Mouse (Mus musculus): ENCODE measurements around the gene Krt36. TPM values are rescaled to one million over a fixed set of nuclear protein-coding genes. Genes with fewer than 3 reads are reported as not detected.
A peak's percentile ranks its signal among the peaks of the same experiment; 100 is the strongest.

Krt36 gene
- polyA plus RNA-seq, 1 experiment from 2014 or later, result not detected

DNA sequence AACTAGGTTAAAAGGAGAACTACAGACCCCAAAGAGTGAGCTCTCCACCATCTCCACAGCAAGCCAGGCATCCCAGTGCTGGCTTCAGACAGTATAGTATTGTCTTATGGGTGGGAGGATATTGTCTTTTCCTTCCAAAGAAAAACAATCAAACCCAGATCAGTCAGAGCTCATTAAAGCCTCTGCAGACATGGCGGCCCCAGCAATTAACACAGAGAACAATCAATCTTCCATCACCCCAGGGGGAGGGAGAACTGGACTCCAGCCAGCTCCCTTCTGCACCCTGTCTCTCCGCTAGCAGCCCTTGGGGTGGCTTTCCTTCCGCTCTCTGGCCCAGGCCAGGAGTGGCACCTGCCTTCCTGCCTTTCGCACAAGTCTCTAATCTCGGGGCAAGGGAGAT lies 32.3 kb upstream of the Krt36 start:
- H3K9ac ChIP-seq (ENCODE audit: low read depth, low read length), result no peak overlapping the region
- no peaks in the 10 kb centered on the region for H3K36me3 ChIP-seq (ENCODE audit: control insufficient read depth, insufficient read depth, low read length)
- no peak for ATAC-seq (replicated peaks; ENCODE audit: insufficient number of reproducible peaks, low FRiP score, low TSS enrichment)
- no peak overlapping the region for H3K4me3 ChIP-seq (ENCODE audit: low read depth, low read length)
- no peak overlapping the region for H3K27ac ChIP-seq (ENCODE audit: low read depth, low read length)
- no peaks in the 10 kb centered on the region for H3K9me3 ChIP-seq (replicated peaks; ENCODE audit: control insufficient read depth, low read length)
- H3K4me2 ChIP-seq, result no peak overlapping the region
- WGBS (ENCODE audit: insufficient replicate concordance), result 50% methylated on average over 5 of the region's 5 CpGs
- H3K27me3 ChIP-seq (ENCODE audit: control insufficient read depth, insufficient read depth, low read length), result no peaks in the 10 kb centered on the region; the same call in 1 of the 2 replicates
- peaks cover 5% of the 10 kb centered on the region; the same call in 1 of the 2 replicates for H3K4me1 ChIP-seq (ENCODE audit: control insufficient read depth, insufficient read depth, low read length)

DNA sequence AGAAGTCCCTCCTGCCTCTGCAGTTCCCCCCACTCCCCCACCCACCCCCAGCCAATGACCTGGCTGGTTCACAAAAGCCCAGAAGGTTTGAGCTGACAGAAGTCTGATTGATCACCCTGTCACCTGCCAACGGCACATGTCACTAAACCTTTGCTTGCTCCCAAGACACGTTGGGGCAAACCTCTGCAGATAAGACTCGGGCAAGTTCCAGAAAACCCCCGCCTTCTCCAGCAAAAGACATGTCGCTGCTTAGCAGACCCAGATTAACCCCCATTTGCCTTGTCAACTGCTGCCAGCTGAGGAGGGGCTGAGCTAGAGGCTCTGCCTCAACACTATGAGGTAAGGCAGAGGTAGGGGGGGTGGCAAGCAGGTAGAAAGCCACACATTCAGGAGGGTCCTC lies 31.1 kb upstream of the Krt36 start:
- H3K9ac ChIP-seq (ENCODE audit: low read depth, low read length), result 0 out of 2 replicates have a peak overlapping the region, but pooled peaks have one; percentile 18
- no peak for ATAC-seq (replicated peaks; ENCODE audit: insufficient number of reproducible peaks, low FRiP score, low TSS enrichment)
- no peaks in the 10 kb centered on the region for H3K9me3 ChIP-seq (replicated peaks; ENCODE audit: control insufficient read depth, low read length)
- H3K36me3 ChIP-seq (ENCODE audit: control insufficient read depth, insufficient read depth, low read length), result no peaks in the 10 kb centered on the region
- no peak overlapping the region for H3K4me2 ChIP-seq
- H3K4me1 ChIP-seq (ENCODE audit: control insufficient read depth, insufficient read depth, low read length), result peaks cover 5% of the 10 kb centered on the region; the same call in 1 of the 2 replicates
- H3K27me3 ChIP-seq (ENCODE audit: control insufficient read depth, insufficient read depth, low read length), result no peaks in the 10 kb centered on the region; the same call in 1 of the 2 replicates
- whole genome bisulfite sequencing (ENCODE audit: insufficient replicate concordance), result 13% methylated on average over 5 of the region's 5 CpGs
- no peak overlapping the region for H3K4me3 ChIP-seq (ENCODE audit: low read depth, low read length)
- no peak overlapping the region for H3K27ac ChIP-seq (ENCODE audit: low read depth, low read length)

DNA sequence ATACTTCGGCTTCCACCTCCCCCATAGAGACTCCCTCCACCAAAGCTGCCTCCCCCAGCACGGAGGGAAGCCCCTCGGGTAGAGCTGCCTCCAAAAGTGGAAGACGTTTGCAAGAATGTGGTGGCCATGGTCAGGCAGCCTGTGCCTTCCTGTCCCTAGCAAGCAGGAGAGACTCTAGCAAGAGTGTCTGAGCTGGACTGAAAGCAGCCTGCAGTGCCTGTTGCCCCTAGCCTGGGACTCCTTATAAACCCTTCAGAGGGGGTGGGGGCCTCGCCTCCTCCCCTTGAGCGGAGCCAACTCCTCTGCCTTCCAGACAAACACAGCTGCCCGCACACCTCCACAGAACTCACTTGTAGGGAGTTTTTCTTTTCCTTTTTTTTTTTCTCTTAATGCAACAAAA lies 30.3 kb upstream of the Krt36 start, which contains the start of gene Krt15:
TSS of gene Krt15 (minus strand) at position 198 of the 400 bp plus-strand sequence.
- H3K4me1 ChIP-seq (ENCODE audit: control insufficient read depth, insufficient read depth, low read length), result peaks cover 5% of the 10 kb centered on the region; the same call in 1 of the 2 replicates
- H3K9ac ChIP-seq (ENCODE audit: low read depth, low read length), result 0 out of 2 replicates have a peak within 1 kb of the TSS, but pooled peaks have one; percentile 18
- H3K36me3 ChIP-seq (ENCODE audit: control insufficient read depth, insufficient read depth, low read length), result no peaks in the 10 kb centered on the region
- WGBS (ENCODE audit: insufficient replicate concordance), result 53% methylated on average over 7 of the region's 7 CpGs
- ATAC-seq (replicated peaks; ENCODE audit: insufficient number of reproducible peaks, low FRiP score, low TSS enrichment), result no peak
- no peak within 1 kb of the TSS for H3K4me3 ChIP-seq (ENCODE audit: low read depth, low read length)
- no peak within 1 kb of the TSS for H3K4me2 ChIP-seq
- no peaks in the 10 kb centered on the region; the same call in 1 of the 2 replicates for H3K27me3 ChIP-seq (ENCODE audit: control insufficient read depth, insufficient read depth, low read length)
- H3K27ac ChIP-seq (ENCODE audit: low read depth, low read length), result no peak within 1 kb of the TSS
- no peaks in the 10 kb centered on the region for H3K9me3 ChIP-seq (replicated peaks; ENCODE audit: control insufficient read depth, low read length)

DNA sequence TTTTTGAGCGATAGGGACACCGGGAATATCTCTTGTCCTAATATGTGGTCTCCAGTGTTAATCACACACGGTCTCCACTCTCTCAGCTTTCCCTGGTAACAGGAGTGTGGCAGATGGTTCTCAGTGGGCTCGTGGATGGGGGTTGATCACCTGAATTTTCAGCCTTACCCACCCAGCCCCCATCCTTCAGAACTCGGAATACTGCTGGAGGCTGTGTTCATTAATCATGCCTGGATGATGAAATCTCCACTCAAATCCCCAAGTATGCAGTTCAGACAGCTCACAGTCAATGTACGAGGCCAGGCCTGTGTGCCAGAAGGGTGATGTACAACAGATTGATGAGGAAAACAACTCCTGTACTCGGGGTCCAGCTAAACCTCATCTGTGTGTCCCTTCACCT lies 19.5 kb upstream of the Krt36 start:
- H3K27me3 ChIP-seq (ENCODE audit: control insufficient read depth, insufficient read depth, low read length), result no peaks in the 10 kb centered on the region
- WGBS (ENCODE audit: insufficient replicate concordance), result 70% methylated on average over 7 of the region's 7 CpGs
- no peaks in the 10 kb centered on the region for H3K36me3 ChIP-seq (ENCODE audit: control insufficient read depth, insufficient read depth, low read length)
- no peak overlapping the region for H3K4me2 ChIP-seq
- peaks cover 5% of the 10 kb centered on the region; the same call in 1 of the 2 replicates for H3K4me1 ChIP-seq (ENCODE audit: control insufficient read depth, insufficient read depth, low read length)
- H3K9me3 ChIP-seq (replicated peaks; ENCODE audit: control insufficient read depth, low read length), result no peaks in the 10 kb centered on the region
- no peak overlapping the region for H3K9ac ChIP-seq (ENCODE audit: low read depth, low read length)
- no peak for ATAC-seq (replicated peaks; ENCODE audit: insufficient number of reproducible peaks, low FRiP score, low TSS enrichment)
- no peak overlapping the region for H3K27ac ChIP-seq (ENCODE audit: low read depth, low read length)
- H3K4me3 ChIP-seq (ENCODE audit: low read depth, low read length), result no peak overlapping the region

DNA sequence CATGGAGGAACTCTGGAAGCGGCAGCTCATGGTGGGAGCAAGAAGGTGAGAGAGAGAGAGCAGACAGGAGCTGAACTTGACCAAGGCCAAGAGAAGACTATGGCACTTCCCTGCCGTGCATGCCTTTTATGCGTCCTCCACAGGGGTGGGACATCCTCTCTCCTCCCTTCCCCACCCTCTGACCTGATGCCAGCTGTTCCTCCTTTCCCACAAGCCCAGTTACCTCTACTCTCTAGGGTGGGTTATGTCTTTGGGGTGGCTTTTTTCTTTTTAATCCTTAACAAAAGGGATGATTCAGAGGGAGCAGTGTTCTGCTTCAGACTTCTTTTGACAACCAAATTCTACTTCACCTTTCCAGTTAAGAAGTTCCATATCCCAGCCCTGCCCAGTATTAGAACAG lies 16.0 kb upstream of the Krt36 start, which contains the start of gene Krt13:
TSS of gene Krt13 (minus strand) at position 101 of the 400 bp plus-strand sequence.
- 71% methylated on average over 3 of the region's 3 CpGs for WGBS (ENCODE audit: insufficient replicate concordance)
- Histone ChIP-seq H3K36me3 (ENCODE audit: control insufficient read depth, insufficient read depth, low read length) (no peaks in the 10 kb centered on the region), H3K9me3 (replicated peaks; ENCODE audit: control insufficient read depth, low read length) (no peaks in the 10 kb centered on the region), H3K4me2 (no peak within 1 kb of the TSS), H3K4me1 (ENCODE audit: control insufficient read depth, insufficient read depth, low read length) (peaks cover 5% of the 10 kb centered on the region; the same call in 1 of the 2 replicates), H3K27ac (ENCODE audit: low read depth, low read length) (no peak within 1 kb of the TSS), H3K9ac (ENCODE audit: low read depth, low read length) (no peak within 1 kb of the TSS), H3K4me3 (ENCODE audit: low read depth, low read length) (no peak within 1 kb of the TSS), H3K27me3 (ENCODE audit: control insufficient read depth, insufficient read depth, low read length) (0 out of 2 replicates have a peak, but pooled peaks cover 2% of the 10 kb centered on the region)
- ATAC-seq (replicated peaks; ENCODE audit: insufficient number of reproducible peaks, low FRiP score, low TSS enrichment), result no peak

DNA sequence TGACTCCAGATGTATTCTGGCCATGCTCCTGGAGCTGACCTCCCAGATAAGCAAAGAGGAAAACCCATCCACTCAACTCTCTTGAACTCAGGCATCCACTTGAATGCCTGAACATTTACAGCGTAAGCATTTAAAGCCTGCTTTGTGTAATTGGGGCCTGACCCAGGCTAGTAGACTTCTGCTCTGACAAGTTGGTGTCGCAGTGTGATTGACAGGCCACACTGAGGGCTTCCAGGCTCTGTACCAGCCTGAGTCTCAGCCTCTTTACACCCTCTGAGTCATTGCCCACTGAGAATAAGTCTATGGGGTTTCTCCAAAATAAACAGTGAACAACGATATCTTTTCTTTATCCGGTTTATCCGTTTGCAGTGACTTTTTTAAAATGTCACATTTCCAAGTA lies 14.9 kb upstream of the Krt36 start:
- Histone ChIP-seq H3K9ac (ENCODE audit: low read depth, low read length) (no peak overlapping the region), H3K4me3 (ENCODE audit: low read depth, low read length) (no peak overlapping the region), H3K36me3 (ENCODE audit: control insufficient read depth, insufficient read depth, low read length) (no peaks in the 10 kb centered on the region), H3K9me3 (replicated peaks; ENCODE audit: control insufficient read depth, low read length) (no peaks in the 10 kb centered on the region), H3K27me3 (ENCODE audit: control insufficient read depth, insufficient read depth, low read length) (0 out of 2 replicates have a peak, but pooled peaks cover 3% of the 10 kb centered on the region), H3K4me2 (no peak overlapping the region), H3K27ac (ENCODE audit: low read depth, low read length) (no peak overlapping the region), H3K4me1 (ENCODE audit: control insufficient read depth, insufficient read depth, low read length) (0 out of 2 replicates have a peak, but pooled peaks cover 3% of the 10 kb centered on the region)
- 52% methylated on average over 5 of the region's 5 CpGs for WGBS (ENCODE audit: insufficient replicate concordance)
- no peak for ATAC-seq (replicated peaks; ENCODE audit: insufficient number of reproducible peaks, low FRiP score, low TSS enrichment)

DNA sequence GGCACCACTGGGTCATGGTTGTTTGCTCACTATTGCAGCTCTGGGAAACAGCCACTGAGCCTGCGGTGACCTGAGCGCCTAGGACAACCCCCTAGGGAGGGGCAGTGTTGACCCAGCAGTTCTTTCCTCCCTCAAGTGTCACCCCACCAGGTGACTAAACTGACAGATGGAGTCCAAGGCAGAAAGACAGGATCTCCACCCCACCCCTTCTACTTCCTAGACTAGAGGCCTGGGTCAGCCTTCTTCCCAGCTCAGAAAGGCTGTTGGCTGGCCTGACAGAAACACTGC lies 8.3 kb upstream of the Krt36 start:
- WGBS (ENCODE audit: insufficient replicate concordance), result 63% methylated on average over 2 of the region's 2 CpGs
- Histone ChIP-seq H3K9me3 (replicated peaks; ENCODE audit: control insufficient read depth, low read length) (no peaks in the 10 kb centered on the region), H3K4me2 (no peak overlapping the region), H3K27me3 (ENCODE audit: control insufficient read depth, insufficient read depth, low read length) (0 out of 2 replicates have a peak, but pooled peaks cover 3% of the 10 kb centered on the region), H3K4me3 (ENCODE audit: low read depth, low read length) (no peak overlapping the region), H3K36me3 (ENCODE audit: control insufficient read depth, insufficient read depth, low read length) (no peaks in the 10 kb centered on the region), H3K4me1 (ENCODE audit: control insufficient read depth, insufficient read depth, low read length) (no peaks in the 10 kb centered on the region), H3K9ac (ENCODE audit: low read depth, low read length) (no peak overlapping the region), H3K27ac (ENCODE audit: low read depth, low read length) (no peak overlapping the region)
- no peak for ATAC-seq (replicated peaks; ENCODE audit: insufficient number of reproducible peaks, low FRiP score, low TSS enrichment)

DNA sequence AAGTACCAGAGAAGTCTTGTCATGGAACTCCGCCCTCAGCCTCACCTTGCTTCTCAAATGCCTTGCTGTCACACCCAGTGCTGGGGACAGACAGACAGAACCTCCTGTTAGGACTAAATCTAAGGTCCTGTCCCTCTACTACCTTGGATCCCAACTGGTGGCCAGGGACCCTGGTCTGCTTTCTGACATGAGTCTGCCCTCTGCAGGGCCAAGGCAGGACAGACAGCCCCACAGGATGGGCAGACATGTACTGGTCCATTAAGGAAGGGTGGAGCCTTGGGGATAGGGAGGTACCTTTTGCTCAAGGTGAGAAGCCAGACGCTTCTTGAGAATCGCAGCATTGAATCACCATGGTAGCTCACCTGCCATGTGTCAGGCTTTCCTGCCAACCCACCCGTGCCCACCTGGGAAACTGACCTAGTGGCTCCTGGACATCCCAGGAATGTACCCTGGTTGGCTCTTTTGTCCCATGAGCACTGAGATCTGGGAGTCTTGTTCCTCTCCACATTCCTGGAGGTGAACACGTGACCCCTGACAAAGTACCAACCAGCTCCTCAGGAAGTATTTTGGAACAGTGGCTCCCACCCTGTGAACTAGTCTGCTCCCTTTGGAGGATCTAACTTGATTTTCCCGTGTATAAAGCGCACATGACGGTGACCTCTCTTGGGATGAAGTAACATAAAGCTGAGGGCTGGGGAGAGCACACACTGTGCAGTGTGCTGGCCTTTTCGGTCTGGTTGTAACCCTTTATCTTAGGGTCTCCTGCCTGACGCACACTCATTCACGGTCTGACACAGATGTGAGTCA lies 7.7 kb upstream of the Krt36 start:
- Histone ChIP-seq H3K9me3 (replicated peaks; ENCODE audit: control insufficient read depth, low read length) (no peaks in the 10 kb centered on the region), H3K27ac (ENCODE audit: low read depth, low read length) (no peak overlapping the region), H3K27me3 (ENCODE audit: control insufficient read depth, insufficient read depth, low read length) (0 out of 2 replicates have a peak, but pooled peaks cover 3% of the 10 kb centered on the region), H3K4me3 (ENCODE audit: low read depth, low read length) (no peak overlapping the region), H3K4me2 (no peak overlapping the region), H3K9ac (ENCODE audit: low read depth, low read length) (no peak overlapping the region), H3K4me1 (ENCODE audit: control insufficient read depth, insufficient read depth, low read length) (no peaks in the 10 kb centered on the region), H3K36me3 (ENCODE audit: control insufficient read depth, insufficient read depth, low read length) (no peaks in the 10 kb centered on the region)
- no peak for ATAC-seq (replicated peaks; ENCODE audit: insufficient number of reproducible peaks, low FRiP score, low TSS enrichment)
- WGBS (ENCODE audit: insufficient replicate concordance), result 72% methylated on average over 11 of the region's 11 CpGs
